Mouse (Mus musculus): ENCODE results near the gene Gse1. TPM values are rescaled to one million over a fixed set of nuclear protein-coding genes. Genes with fewer than 3 reads are reported as not detected.

Gene Gse1
- polyA plus RNA-seq, 1 experiment = 14.7 TPM

GRCm38 (mm10) chr8:120554466-120555039 is 326.3 kb downstream of the Gse1 start:
- Histone ChIP-seq H3ac (ENCODE audit: control insufficient read depth, insufficient read length) (no peak overlapping the region), H3K27me3 (ENCODE audit: control insufficient read depth, insufficient read depth, insufficient read length) (no peaks in the 10 kb centered on the region), H3K36me3 (ENCODE audit: control insufficient read depth, insufficient read depth) (no peaks in the 10 kb centered on the region), H3K79me2 (ENCODE audit: control insufficient read depth, insufficient read depth) (peaks cover 12% of the 10 kb centered on the region), H3K4me3 (no peak overlapping the region), H3K4me2 (ENCODE audit: low read depth) (no peak overlapping the region)
- TF ChIP-seq E2F4 (IDR thresholded peaks at IDR 0.05; ENCODE audit: insufficient read depth) (no peak), POLR2A (IDR thresholded peaks at IDR 0.05; ENCODE audit: insufficient read length, low read depth) (no peak), TCF12 (IDR thresholded peaks at IDR 0.05; ENCODE audit: insufficient read depth, poor library complexity, severe bottlenecking) (no peak), CEBPB (IDR thresholded peaks at IDR 0.05; ENCODE audit: insufficient read depth, poor library complexity, severe bottlenecking) (no peak), SRF (IDR thresholded peaks at IDR 0.05; ENCODE audit: control insufficient read depth, insufficient read length, low read depth) (no peak), POLR2AphosphoS2 (IDR thresholded peaks at IDR 0.05; ENCODE audit: insufficient read length, low read depth) (no peak)

- Histone ChIP-seq H3ac (ENCODE audit: control insufficient read depth, insufficient read length) (no peak overlapping the region), H3K4me3 (no peak overlapping the region), H3K79me2 (ENCODE audit: control insufficient read depth, insufficient read depth) (peaks cover 19% of the 10 kb centered on the region), H3K27me3 (ENCODE audit: control insufficient read depth, insufficient read depth, insufficient read length) (no peaks in the 10 kb centered on the region), H3K36me3 (ENCODE audit: control insufficient read depth, insufficient read depth) (no peaks in the 10 kb centered on the region), H3K4me2 (ENCODE audit: low read depth) (no peak overlapping the region)
- no peak for TF ChIP-seq REST (IDR thresholded peaks at IDR 0.05; ENCODE audit: insufficient read depth, insufficient read length)
- no peak for TF ChIP-seq USF1 (IDR thresholded peaks at IDR 0.05; ENCODE audit: low read depth)
- no peak for TF ChIP-seq MYOD1 (IDR thresholded peaks at IDR 0.05; ENCODE audit: control insufficient read depth in 1 of 3, insufficient read length in 2 of 3, low read depth in 2 of 3)
- TF ChIP-seq E2F4 (IDR thresholded peaks at IDR 0.05; ENCODE audit: insufficient read depth) = no peak
- TF ChIP-seq TCF12 (IDR thresholded peaks at IDR 0.05; ENCODE audit: insufficient read depth, poor library complexity, severe bottlenecking) = no peak
- no peak for TF ChIP-seq POLR2A (IDR thresholded peaks at IDR 0.05; ENCODE audit: insufficient read length, low read depth)
- TF ChIP-seq CEBPB (IDR thresholded peaks at IDR 0.05; ENCODE audit: insufficient read depth, poor library complexity, severe bottlenecking) = no peak
- TF ChIP-seq MYOG (IDR thresholded peaks at IDR 0.05; ENCODE audit: control insufficient read depth in 1 of 3, insufficient read depth in 1 of 3, insufficient read length in 2 of 3, low read depth in 2 of 3) = no peak
- no peak for TF ChIP-seq MAX (IDR thresholded peaks at IDR 0.05; ENCODE audit: low read depth)
These were observed 328.1 kb downstream of the Gse1 start for GRCm38 (mm10) chr8:120556198-120556892.

- H3K4me3 ChIP-seq = no peak overlapping the region
- H3K4me2 ChIP-seq (ENCODE audit: low read depth) = no peak overlapping the region
- TF ChIP-seq POLR2AphosphoS2 (IDR thresholded peaks at IDR 0.05; ENCODE audit: insufficient read length, low read depth) (no peak), POLR2A (IDR thresholded peaks at IDR 0.05; ENCODE audit: insufficient read length, low read depth) (no peak), SRF (IDR thresholded peaks at IDR 0.05; ENCODE audit: control insufficient read depth, insufficient read length, low read depth) (no peak), E2F4 (IDR thresholded peaks at IDR 0.05; ENCODE audit: insufficient read depth) (no peak), MYOD1 (IDR thresholded peaks at IDR 0.05; ENCODE audit: control insufficient read depth in 1 of 3, insufficient read length in 2 of 3, low read depth in 2 of 3) (no peak), TCF3 (IDR thresholded peaks at IDR 0.05; ENCODE audit: insufficient read length, low read depth) (no peak), USF1 (IDR thresholded peaks at IDR 0.05; ENCODE audit: low read depth) (no peak), MAX (IDR thresholded peaks at IDR 0.05; ENCODE audit: low read depth) (no peak), MYOG (IDR thresholded peaks at IDR 0.05; ENCODE audit: control insufficient read depth in 1 of 3, insufficient read depth in 1 of 3, insufficient read length in 2 of 3, low read depth in 2 of 3) (no peak), TCF12 (IDR thresholded peaks at IDR 0.05; ENCODE audit: insufficient read depth, poor library complexity, severe bottlenecking) (no peak), REST (IDR thresholded peaks at IDR 0.05; ENCODE audit: insufficient read depth, insufficient read length) (no peak), CEBPB (IDR thresholded peaks at IDR 0.05; ENCODE audit: insufficient read depth, poor library complexity, severe bottlenecking) (no peak)
- peaks cover 19% of the 10 kb centered on the region for H3K79me2 ChIP-seq (ENCODE audit: control insufficient read depth, insufficient read depth)
- no peaks in the 10 kb centered on the region for H3K27me3 ChIP-seq (ENCODE audit: control insufficient read depth, insufficient read depth, insufficient read length)
- no peaks in the 10 kb centered on the region for H3K36me3 ChIP-seq (ENCODE audit: control insufficient read depth, insufficient read depth)
- no peak overlapping the region for H3ac ChIP-seq (ENCODE audit: control insufficient read depth, insufficient read length)
These were observed 329.1 kb downstream of the Gse1 start for GRCm38 (mm10) chr8:120557170-120557965.

- Histone ChIP-seq H3K4me3 (no peak overlapping the region), H3K4me2 (ENCODE audit: low read depth) (no peak overlapping the region), H3K36me3 (ENCODE audit: control insufficient read depth, insufficient read depth) (no peaks in the 10 kb centered on the region), H3ac (ENCODE audit: control insufficient read depth, insufficient read length) (no peak overlapping the region), H3K27me3 (ENCODE audit: control insufficient read depth, insufficient read depth, insufficient read length) (no peaks in the 10 kb centered on the region), H3K79me2 (ENCODE audit: control insufficient read depth, insufficient read depth) (peaks cover 12% of the 10 kb centered on the region)
- TF ChIP-seq TCF12 (IDR thresholded peaks at IDR 0.05; ENCODE audit: insufficient read depth, poor library complexity, severe bottlenecking) (no peak), POLR2A (IDR thresholded peaks at IDR 0.05; ENCODE audit: insufficient read length, low read depth) (no peak), SRF (IDR thresholded peaks at IDR 0.05; ENCODE audit: control insufficient read depth, insufficient read length, low read depth) (no peak), REST (IDR thresholded peaks at IDR 0.05; ENCODE audit: insufficient read depth, insufficient read length) (no peak), MAX (IDR thresholded peaks at IDR 0.05; ENCODE audit: low read depth) (no peak), MYOG (IDR thresholded peaks at IDR 0.05; ENCODE audit: control insufficient read depth in 1 of 3, insufficient read depth in 1 of 3, insufficient read length in 2 of 3, low read depth in 2 of 3) (no peak), MYOD1 (IDR thresholded peaks at IDR 0.05; ENCODE audit: control insufficient read depth in 1 of 3, insufficient read length in 2 of 3, low read depth in 2 of 3) (no peak), CEBPB (IDR thresholded peaks at IDR 0.05; ENCODE audit: insufficient read depth, poor library complexity, severe bottlenecking) (no peak), E2F4 (IDR thresholded peaks at IDR 0.05; ENCODE audit: insufficient read depth) (no peak), POLR2AphosphoS2 (IDR thresholded peaks at IDR 0.05; ENCODE audit: insufficient read length, low read depth) (no peak), TCF3 (IDR thresholded peaks at IDR 0.05; ENCODE audit: insufficient read length, low read depth) (no peak), USF1 (IDR thresholded peaks at IDR 0.05; ENCODE audit: low read depth) (no peak)
These were observed 329.9 kb downstream of the Gse1 start for GRCm38 (mm10) chr8:120558162-120558561.

Measured in myocyte (in vitro differentiated cells).